ENCODE assay signal across 8 mouse cellular contexts in the genomic region with DNA sequence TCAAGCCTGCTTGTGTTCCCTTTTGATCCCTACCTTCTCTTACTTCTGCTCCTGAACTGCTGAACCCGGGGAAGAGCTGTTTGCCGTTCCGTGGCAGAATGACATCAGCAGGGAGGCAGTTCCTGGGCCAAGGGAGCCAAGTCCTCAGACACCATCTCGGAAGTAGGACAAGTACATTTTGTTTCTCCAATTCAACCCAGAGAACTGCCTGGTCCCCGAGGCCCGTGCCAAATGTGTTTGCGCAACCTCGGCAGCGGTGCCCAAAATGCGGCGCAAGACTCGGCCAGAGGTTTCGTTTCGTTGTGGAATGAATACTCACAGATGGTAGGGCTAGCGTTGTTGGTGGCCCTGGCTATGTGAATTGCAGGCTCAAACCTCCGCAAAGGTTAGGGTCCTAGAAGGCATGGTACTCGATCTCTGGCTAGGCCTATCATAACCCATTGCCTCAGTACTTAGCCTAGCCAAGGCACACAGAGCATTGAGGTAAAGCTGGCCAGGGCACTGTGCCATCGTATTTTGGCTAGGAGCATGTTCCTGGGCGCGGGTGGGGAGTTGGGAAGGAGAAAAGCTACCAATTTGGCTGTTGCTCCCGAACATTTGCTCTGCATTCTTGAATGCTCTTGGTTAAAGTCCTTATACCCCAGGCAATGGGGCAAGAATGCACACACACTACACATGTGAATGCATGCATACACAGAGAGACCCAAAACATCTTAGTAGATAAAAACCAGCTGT.
A peak's percentile ranks its signal among the peaks of the same experiment; 100 is the strongest.
DNase-seq lines count a peak whose midpoint lies in the region; ATAC-seq and TF ChIP-seq lines count a peak whose summit lies in the region.

No protein-coding gene starts in this region.

- no peaks in the 10 kb centered on the region for H3K27me3 ChIP-seq in kidney, embryonic 15.5 days
- H3K27me3 ChIP-seq in testis, adult 2 months (ENCODE audit: control insufficient read depth, insufficient read depth, low read length): no peaks in the 10 kb centered on the region

- no peak overlapping the region for H3K9ac ChIP-seq in kidney, embryonic 15.5 days

- TF ChIP-seq CTCF in testis, adult 2 months (IDR thresholded peaks at IDR 0.05; ENCODE audit: control insufficient read depth, insufficient read depth, insufficient replicate concordance, low read depth, low read length): no peak

- H3K4me2 ChIP-seq in kidney, embryonic 15.5 days: no peak overlapping the region

- intact Hi-C loops in left cerebral cortex, postnatal 10 days (cut with DNase I): loop anchor here (10.0 kb wide), 1 partner anchor 336 kb away; a partner anchor contains a TSS

- H3K4me1 ChIP-seq in kidney, embryonic 15.5 days: no peaks in the 10 kb centered on the region
- H3K4me1 ChIP-seq in testis, adult 2 months (ENCODE audit: control insufficient read depth, insufficient read depth, low read length): peaks cover 2% of the 10 kb centered on the region

- no peaks in the 10 kb centered on the region for H3K36me3 ChIP-seq in kidney, embryonic 15.5 days
- no peaks in the 10 kb centered on the region for H3K36me3 ChIP-seq in testis, adult 2 months (ENCODE audit: control insufficient read depth, insufficient read depth, low read length)

- H3K4me3 ChIP-seq in kidney, embryonic 15.5 days (replicated peaks): no peak overlapping the region
- H3K4me3 ChIP-seq in testis, adult 2 months (ENCODE audit: control insufficient read depth, low read depth, low read length): peak overlapping the region; percentile 34

- peak; percentile 55 for DNase-seq in kidney, adult 11 months
- peak; percentile 87 for DNase-seq in cerebellum, adult 8-10 months
- peak; percentile 93 for DNase-seq in gonadal fat pad, adult 2 months (ENCODE audit: low read depth)
- DNase-seq in left cerebral cortex, postnatal 10 days (ENCODE audit: extremely low spot score in 1 of 2, low spot score in 2 of 2): peak; percentile 55 to 63
- DNase-seq in embryo, embryonic 10 days (ENCODE audit: low spot score): no peak
- DNase-seq in embryo, embryonic 10.5 days (ENCODE audit: low spot score): no peak

- no peak overlapping the region for H3K27ac ChIP-seq in kidney, embryonic 15.5 days
- H3K27ac ChIP-seq in testis, adult 2 months (ENCODE audit: control insufficient read depth, insufficient read depth, low read depth, low read length): peak overlapping the region; percentile 77

- TF ChIP-seq POLR2A in testis, adult 2 months (IDR thresholded peaks at IDR 0.05; ENCODE audit: control insufficient read depth, low read depth, low read length): no peak

- 92% methylated on average over 21 of the region's 21 CpGs for WGBS in kidney, embryonic 15.5 days

- ATAC-seq in kidney, embryonic 15.5 days (replicated peaks; ENCODE audit: low FRiP score): no peak

- no peaks in the 10 kb centered on the region for H3K9me3 ChIP-seq in kidney, embryonic 15.5 days (replicated peaks)

Comparison
In these comparisons a context has a peak if more than half of its experiments do, and no peak if none do; other contexts are left out.
1. DNase-seq: peak in kidney, adult 11 months (single experiment), cerebellum, adult 8-10 months (single experiment), gonadal fat pad, adult 2 months (single experiment) and left cerebral cortex, postnatal 10 days (2 of 2); none in embryo, embryonic 10 days (single experiment) and embryo, embryonic 10.5 days (single experiment).